Mouse (Mus musculus) neutrophil, adult 59 days (primary cell): ENCODE results near the gene Mdm4. TPM values are rescaled to one million over a fixed set of nuclear protein-coding genes. Genes with fewer than 3 reads are reported as not detected.

Experiments
- total RNA-seq, 2 experiments: library from RNA; stranded (reverse); gene quantifications; 1 replicate in 1 of 2; 2 replicates in 1 of 2; pipeline ENCODE4 v1.2.4; 2023

The Mdm4 gene
- total RNA-seq = 100 to 1,000 TPM; 139 TPM

GRCm38 (mm10) chr1:133030461-133030860 is at the start of gene Mdm4:
TSS of gene Mdm4 (minus strand) at chr1:133030561.

GRCm38 (mm10) chr1:133045011-133045860 is 14.9 kb upstream of the Mdm4 start, which contains the start of gene Pik3c2b:
TSS of gene Pik3c2b (plus strand) at chr1:133045667.

Other genes starting within 250 kb of the Mdm4 start
- gene Lrrn2, start 150.3 kb downstream of the Mdm4 start, total RNA-seq = not detected
- gene Pik3c2b, start 15.1 kb upstream of the Mdm4 start, total RNA-seq = 10 to 100 TPM; 10.7 to 12.3 TPM
- 100 to 1,000 TPM; 165 to 167 TPM for gene Ppp1r15b, start 100.6 kb upstream of the Mdm4 start, total RNA-seq
- 1 to 10 TPM; 3.5 to 4.5 TPM for gene Plekha6, start 133.6 kb upstream of the Mdm4 start, total RNA-seq